Mouse (Mus musculus): Measurements from ENCODE around the gene Bard1.
A peak's percentile ranks its signal among the peaks of the same experiment; 100 is the strongest.

The Bard1 gene

DNA sequence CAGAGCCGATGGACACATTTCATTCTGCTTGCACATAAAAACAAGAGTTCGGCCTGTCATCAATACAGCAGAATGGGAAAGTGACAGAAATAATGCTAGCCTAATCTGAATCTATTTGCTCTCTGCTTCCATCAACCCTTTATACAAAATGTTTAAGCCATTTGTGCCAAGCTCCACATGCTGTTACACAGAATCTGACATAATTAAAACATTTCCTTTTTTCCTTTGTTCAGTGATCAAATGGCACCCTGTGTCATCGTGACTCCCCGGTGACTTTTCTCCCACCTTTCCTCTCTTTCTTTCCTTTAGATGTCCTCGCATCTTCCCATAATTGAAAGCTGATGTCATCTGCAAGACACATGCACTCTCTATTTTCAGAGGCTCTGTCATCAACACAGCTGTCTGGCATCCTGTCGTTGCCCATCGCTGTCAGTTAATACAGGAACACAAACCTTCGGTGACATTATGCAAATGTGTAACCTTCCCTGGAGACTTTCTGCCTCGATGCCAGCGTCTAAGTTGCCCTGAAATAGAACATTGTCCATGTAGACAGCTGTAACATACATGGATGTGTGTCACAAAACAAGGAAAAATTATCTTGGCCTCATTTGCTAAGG is 105.5 kb downstream of the Bard1 start:
- TF ChIP-seq GATA4 (IDR thresholded peaks at IDR 0.05; ENCODE audit: insufficient replicate concordance, low read length), result no peak

DNA sequence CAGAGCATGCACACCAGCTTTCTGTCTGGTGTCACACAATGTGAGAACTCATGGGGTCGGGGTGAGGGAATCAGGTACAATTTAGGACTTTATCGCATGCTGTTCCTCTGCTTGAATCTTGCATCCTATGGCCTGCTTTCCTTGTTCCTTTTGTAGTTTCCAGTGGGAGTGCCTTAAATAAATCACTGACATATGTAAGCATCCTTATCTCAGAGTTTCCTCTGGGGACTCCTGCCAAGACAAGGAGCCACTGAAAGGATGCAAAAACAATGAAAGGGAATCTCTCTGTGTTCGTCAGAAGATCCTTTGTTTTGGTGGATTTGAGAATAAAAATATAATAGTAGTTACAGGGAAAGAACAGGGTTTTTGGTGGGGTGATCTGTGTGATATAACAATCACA is 106.2 kb downstream of the Bard1 start:
- TF ChIP-seq GATA4 (IDR thresholded peaks at IDR 0.05; ENCODE audit: insufficient replicate concordance, low read length), result peak; percentile 92

Data from liver, adult (tissue).